Mouse (Mus musculus): ENCODE measurements around the gene Glrb.

DNA sequence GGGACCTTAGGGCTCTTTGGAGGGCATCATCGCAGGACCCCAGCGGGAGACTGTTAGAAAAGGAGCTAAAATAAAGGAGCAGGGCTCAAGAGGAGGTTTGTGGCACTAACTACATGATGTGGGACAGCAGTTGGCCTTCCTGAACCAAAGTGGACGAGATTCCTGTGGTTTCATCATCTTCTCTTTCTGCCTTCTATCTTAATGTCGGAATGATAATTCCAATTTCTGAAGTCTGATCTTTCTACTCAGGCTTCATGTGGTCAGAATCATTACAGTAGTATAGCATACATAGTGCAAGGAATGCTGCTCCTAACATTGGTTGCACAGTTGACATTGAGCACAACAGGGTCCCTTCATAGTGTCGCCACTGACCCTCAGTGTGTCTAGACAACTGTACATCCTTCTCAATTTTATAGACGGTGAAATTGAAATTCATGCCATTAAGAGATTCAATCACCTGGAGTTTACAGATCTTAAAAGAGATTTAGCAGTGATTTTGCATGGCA, 372 bp upstream of the Glrb start:
- TF ChIP-seq POLR2A (IDR thresholded peaks at IDR 0.05; ENCODE audit: low read depth, low read length) (no peak), CTCF (conservative IDR thresholded peaks at IDR 0.05; ENCODE audit: insufficient read depth, insufficient read length, low read depth, low read length) (no peak)

Measured in kidney, adult 2 months (tissue).